Mouse (Mus musculus) liver, postnatal 0 days (tissue): ENCODE data around the gene Tomm20. TPM values are rescaled to one million over a fixed set of nuclear protein-coding genes. Genes with fewer than 3 reads are reported as not detected.
"Not testable (repeated sequence)": the region's sequence is repeated elsewhere in the genome, so short reads cannot be mapped to it uniquely, and the experiment has no call there.

ENCODE experiments used
- ATAC-seq: fragments of 200-750 bp; cut with Nextera tagmentation; 2 replicates; pipeline ENCODE4 v1.8.0; 2017; ENCODE audit warnings: mild to moderate bottlenecking, moderate library complexity
- DNase-seq: peaks from one replicate; pipeline ENCODE4 v3.0.0-alpha.2; 2016
- H3K27ac ChIP-seq: fragments of 300-500 bp; sonication (generic); 2 replicates; pipeline ENCODE4 v1.5.1; 2014; ENCODE audit warnings: antibody characterized with exemption, moderate library complexity, mild to moderate bottlenecking, low read depth
- H3K27me3 ChIP-seq: fragments of 300-500 bp; sonication (generic); 2 replicates; pipeline ENCODE4 v1.6.1; 2014; ENCODE audit warnings: low read length, control low read depth, mixed read lengths; ENCODE audit not compliant: insufficient read depth
- H3K36me3 ChIP-seq: fragments of 300-500 bp; sonication (generic); replicated peaks from 2 replicates; pipeline ENCODE4 v1.6.1; 2014; ENCODE audit warnings: mild to moderate bottlenecking, control low read depth, low read length, moderate library complexity, mixed read lengths; ENCODE audit not compliant: insufficient read depth
- H3K4me1 ChIP-seq: fragments of 300-500 bp; sonication (generic); 2 replicates; pipeline ENCODE4 v1.6.1; 2014; ENCODE audit warnings: antibody characterized with exemption, mild to moderate bottlenecking, control low read depth; ENCODE audit not compliant: insufficient read depth
- H3K4me2 ChIP-seq: fragments of 300-500 bp; sonication (generic); 2 replicates; pipeline ENCODE4 v1.6.1; 2014; ENCODE audit warnings: low read depth, mild to moderate bottlenecking, low read length, moderate library complexity, mixed read lengths
- H3K4me3 ChIP-seq: fragments of 300-500 bp; sonication (generic); 2 replicates; pipeline ENCODE4 v1.5.1; 2014; ENCODE audit warnings: low read depth, low read length
- H3K9ac ChIP-seq: fragments of 300-500 bp; sonication (generic); replicated peaks from 2 replicates; pipeline ENCODE4 v1.6.1; 2014; ENCODE audit warnings: mild to moderate bottlenecking, moderate library complexity
- H3K9me3 ChIP-seq: fragments of 300-500 bp; sonication (generic); 2 replicates; pipeline ENCODE4 v1.6.1; 2016; ENCODE audit warnings: mild to moderate bottlenecking, control low read depth, low read length, mixed read lengths
- CTCF ChIP-seq: sonication (generic); IDR thresholded peaks from 2 replicates; pipeline ENCODE4 v1.5.1; 2016; ENCODE audit warnings: antibody characterized with exemption, low read depth
- EP300 ChIP-seq: IDR thresholded peaks from 2 replicates; pipeline ENCODE4 v1.6.1; 2016; ENCODE audit warnings: antibody characterized with exemption, low read depth, mild to moderate bottlenecking
- WGBS: fragments of 180-500 bp; shearing (Covaris S2); extraction: QIAGEN DNeasy Blood & Tissue Kit; methylation state at CpG from one replicate; pipeline ENCODE4 v1.1.7; 2014; ENCODE audit not compliant: insufficient replicate concordance; 5-methylcytosine and 5-hydroxymethylcytosine counted together
- polyA plus RNA-seq: library from polyadenylated mRNA; unstranded; fragments of >200 nt; fragmentation: Nextera tagmentation; extraction: Ambion mirVana; gene quantifications from 2 replicates; pipeline ENCODE4 v1.2.1, GENCODE M21; 2015

Tomm20 gene
- polyA plus RNA-seq, 1 experiment from 2014 or later = 129 TPM

DNA sequence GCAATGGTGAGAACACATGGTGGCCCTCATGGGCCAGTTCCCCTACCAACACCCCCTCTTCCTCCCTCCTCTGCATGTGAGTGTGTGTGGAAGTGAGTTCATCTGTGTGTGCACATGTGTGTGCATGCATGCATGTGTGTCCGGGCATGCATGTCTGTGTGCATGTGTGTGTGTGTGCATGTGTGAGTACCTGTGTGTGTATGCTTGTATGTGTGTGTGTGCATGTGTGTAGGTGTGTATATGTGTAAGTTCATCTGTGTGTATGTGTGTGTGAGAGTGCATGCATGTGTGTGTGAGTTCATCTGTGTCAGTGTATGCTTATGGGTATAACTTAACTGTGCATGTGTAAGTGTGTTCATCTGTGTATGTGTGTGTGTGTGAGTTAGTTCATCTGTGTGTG is 27.3 kb downstream of the Tomm20 start:
- H3K9ac ChIP-seq = no peak overlapping the region
- no peaks in the 10 kb centered on the region for H3K9me3 ChIP-seq
- H3K4me1 ChIP-seq = peaks cover 17% of the 10 kb centered on the region
- ATAC-seq (no peak), DNase-seq (no peak)
- no peak overlapping the region for H3K27ac ChIP-seq
- 88% methylated on average over 1 of the region's 1 CpGs for WGBS
- no peak overlapping the region for H3K4me3 ChIP-seq
- no peak overlapping the region for H3K4me2 ChIP-seq
- H3K27me3 ChIP-seq = no peaks in the 10 kb centered on the region
- TF ChIP-seq CTCF (no peak), EP300 (no peak)
- H3K36me3 ChIP-seq = no peaks in the 10 kb centered on the region

DNA sequence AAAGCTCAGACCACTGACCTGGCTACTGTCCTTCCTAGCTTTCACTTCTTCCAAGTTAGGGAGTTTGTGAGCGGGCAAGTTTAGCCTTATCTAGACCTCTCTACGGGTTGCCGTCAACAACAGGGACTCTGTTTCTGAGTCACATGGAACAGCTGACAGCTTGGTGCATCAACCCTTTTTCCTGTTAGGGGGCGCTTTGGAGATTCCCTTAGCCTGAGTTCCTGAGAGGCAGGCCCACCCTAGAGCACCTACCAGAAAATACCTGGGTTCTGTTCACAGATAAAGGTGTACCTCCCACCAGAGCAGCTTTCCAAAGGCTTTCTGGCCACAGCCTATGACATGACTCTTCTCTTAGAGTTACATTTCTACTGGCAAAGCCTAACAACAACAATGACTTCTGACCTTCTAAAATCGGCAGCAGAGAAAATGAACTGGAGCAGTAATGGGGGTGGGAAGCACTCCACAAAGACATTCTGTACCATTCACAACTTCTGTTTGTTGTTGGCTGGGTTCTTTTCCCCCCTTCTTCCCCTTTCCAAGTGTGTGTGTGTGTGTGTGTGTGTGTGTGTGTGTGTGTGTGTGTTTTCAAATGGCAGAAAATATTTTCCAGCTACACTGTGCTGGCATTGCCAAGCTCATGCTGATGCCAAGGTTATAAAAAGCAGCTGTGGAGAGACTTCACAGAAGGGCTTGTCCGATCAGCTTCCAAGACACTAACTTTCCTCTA is 28.3 kb downstream of the Tomm20 start:
- peaks cover 17% of the 10 kb centered on the region for H3K4me1 ChIP-seq
- WGBS = 46% methylated on average over 6 of the region's 6 CpGs
- no peaks in the 10 kb centered on the region for H3K9me3 ChIP-seq
- no peak for ATAC-seq
- DNase-seq = no peak
- no peak overlapping the region for H3K27ac ChIP-seq
- no peak overlapping the region for H3K4me2 ChIP-seq
- no peaks in the 10 kb centered on the region for H3K36me3 ChIP-seq
- H3K27me3 ChIP-seq = no peaks in the 10 kb centered on the region
- no peak overlapping the region for H3K4me3 ChIP-seq
- H3K9ac ChIP-seq = no peak overlapping the region
- no peak for TF ChIP-seq EP300
- TF ChIP-seq CTCF = peak; percentile 19; the same call in 1 of the 2 replicates

- H3K4me1 ChIP-seq = peaks cover 17% of the 10 kb centered on the region
- TF ChIP-seq EP300 = no peak
- no peak for TF ChIP-seq CTCF
Measured at GRCm38 (mm10) chr8:126916611-126917010, 29.0 kb downstream of the Tomm20 start.

DNA sequence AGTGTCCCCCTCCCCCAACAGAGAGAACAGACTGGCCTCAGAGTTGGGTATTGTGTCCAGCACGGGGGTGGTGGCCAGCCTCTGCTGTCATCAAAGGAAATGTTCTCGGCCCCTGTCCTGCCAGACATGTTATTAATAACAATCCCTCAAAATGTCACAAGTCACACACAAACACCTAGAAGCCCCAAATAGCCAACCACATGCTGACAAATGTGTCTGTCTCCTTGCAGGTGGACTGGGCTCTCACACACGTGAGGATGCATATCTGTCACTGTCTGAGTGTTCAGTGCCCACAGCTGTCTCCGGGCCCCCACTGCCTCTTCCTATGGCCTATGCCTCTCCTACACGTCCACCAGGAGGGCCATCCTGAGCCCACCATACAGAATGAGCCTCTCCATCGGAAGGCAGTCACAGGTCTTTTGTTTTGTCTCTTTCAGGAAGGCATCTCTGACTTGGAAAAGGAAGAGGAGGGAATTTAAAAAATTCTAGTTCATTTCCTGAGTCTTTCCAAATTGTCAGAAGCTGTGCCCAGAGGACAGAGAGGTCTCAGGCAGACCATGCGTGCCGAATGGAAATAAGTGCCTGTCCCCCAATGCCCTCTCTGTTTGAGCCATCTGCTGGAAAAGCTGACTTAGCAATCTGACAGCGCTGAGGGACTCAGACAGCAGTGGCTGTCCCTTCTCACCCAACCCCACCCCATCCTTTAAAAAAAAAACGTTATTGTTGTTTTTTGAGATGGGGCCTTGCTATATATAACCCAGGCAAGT is 30.9 kb downstream of the Tomm20 start:
- H3K4me2 ChIP-seq = no peak overlapping the region
- 52% methylated on average over 10 of the region's 10 CpGs for WGBS
- H3K9ac ChIP-seq = no peak overlapping the region
- no peaks in the 10 kb centered on the region for H3K9me3 ChIP-seq
- H3K4me3 ChIP-seq = no peak overlapping the region
- no peaks in the 10 kb centered on the region for H3K27me3 ChIP-seq
- no peak overlapping the region for H3K27ac ChIP-seq
- DNase-seq = no peak
- no peak for ATAC-seq
- TF ChIP-seq EP300 (no peak), CTCF (no peak)
- peaks cover 13% of the 10 kb centered on the region for H3K4me1 ChIP-seq
- no peaks in the 10 kb centered on the region for H3K36me3 ChIP-seq

More at GRCm38 (mm10) chr8:126916611-126917010, 29.0 kb downstream of the Tomm20 start:
- WGBS = 81% methylated on average over 4 of the region's 4 CpGs
- Histone ChIP-seq H3K9ac (no peak overlapping the region), H3K9me3 (no peaks in the 10 kb centered on the region), H3K4me2 (no peak overlapping the region), H3K27me3 (no peaks in the 10 kb centered on the region), H3K4me3 (no peak overlapping the region), H3K36me3 (no peaks in the 10 kb centered on the region), H3K27ac (no peak overlapping the region)
- ATAC-seq (no peak), DNase-seq (no peak)

- not testable (repeated sequence) for H3K9ac ChIP-seq, H3K4me3 ChIP-seq
- WGBS = 64% methylated on average over 9 of the region's 10 CpGs
Measured at GRCm38 (mm10) chr8:126914107-126914490, 31.5 kb downstream of the Tomm20 start.

DNA sequence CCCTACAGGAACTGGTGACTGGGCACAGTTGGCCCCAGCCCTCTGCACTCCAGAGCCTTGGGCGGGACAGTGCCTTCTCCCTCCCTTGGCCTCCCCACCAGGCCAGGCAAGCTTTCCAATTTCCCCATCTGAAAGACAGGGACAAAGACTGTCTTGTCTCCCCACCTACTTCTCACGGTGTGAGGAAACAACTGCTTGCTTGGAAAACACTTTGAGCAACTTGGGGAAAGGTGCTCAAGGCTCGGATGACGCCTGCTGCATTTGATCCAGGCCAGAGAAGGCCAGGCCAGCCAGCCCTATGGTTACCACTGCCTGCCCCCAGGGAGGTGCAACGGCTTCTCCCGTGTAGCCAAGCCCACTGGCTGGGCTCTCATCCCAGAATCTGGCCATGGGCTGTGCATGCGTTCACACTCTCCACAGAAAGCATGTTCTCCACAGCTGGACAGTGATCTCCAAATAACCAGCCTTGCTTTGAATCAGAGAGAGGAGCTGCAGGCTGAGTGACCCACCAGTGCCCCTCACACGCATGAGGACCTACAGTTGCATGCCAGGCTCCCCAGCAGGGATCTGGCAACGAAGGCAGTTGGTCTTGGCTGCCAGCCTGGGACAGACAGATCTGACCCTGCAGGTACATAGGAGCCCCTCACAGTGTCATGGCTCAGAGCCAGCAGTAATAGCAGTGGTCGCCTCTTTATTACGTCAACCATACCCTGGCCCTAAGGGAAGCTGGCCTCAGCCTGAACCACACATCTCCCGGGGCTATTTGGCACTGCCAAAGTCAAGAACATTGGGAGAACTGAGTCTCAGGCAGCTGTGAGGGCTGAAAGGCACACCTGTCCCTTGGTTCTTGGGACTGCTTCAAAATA is 32.2 kb downstream of the Tomm20 start:
- H3K4me3 ChIP-seq = no peak overlapping the region
- 68% methylated on average over 12 of the region's 12 CpGs for WGBS
- H3K4me1 ChIP-seq = peaks cover 9% of the 10 kb centered on the region
- H3K9me3 ChIP-seq = no peaks in the 10 kb centered on the region
- H3K27ac ChIP-seq = no peak overlapping the region
- no peaks in the 10 kb centered on the region for H3K36me3 ChIP-seq
- no peak overlapping the region for H3K9ac ChIP-seq
- no peaks in the 10 kb centered on the region for H3K27me3 ChIP-seq
- no peak for ATAC-seq
- H3K4me2 ChIP-seq = no peak overlapping the region
- no peak for DNase-seq
- TF ChIP-seq EP300 = no peak
- no peak for TF ChIP-seq CTCF

More at GRCm38 (mm10) chr8:126914107-126914490, 31.5 kb downstream of the Tomm20 start:
- H3K9me3 ChIP-seq, H3K27me3 ChIP-seq, H3K36me3 ChIP-seq, DNase-seq, ATAC-seq, H3K27ac ChIP-seq, H3K4me2 ChIP-seq: not testable (repeated sequence)
- H3K4me1 ChIP-seq = peaks cover 10% of the 10 kb centered on the region
